Mouse (Mus musculus): Measurements from ENCODE around the gene H1fx.

DNA sequence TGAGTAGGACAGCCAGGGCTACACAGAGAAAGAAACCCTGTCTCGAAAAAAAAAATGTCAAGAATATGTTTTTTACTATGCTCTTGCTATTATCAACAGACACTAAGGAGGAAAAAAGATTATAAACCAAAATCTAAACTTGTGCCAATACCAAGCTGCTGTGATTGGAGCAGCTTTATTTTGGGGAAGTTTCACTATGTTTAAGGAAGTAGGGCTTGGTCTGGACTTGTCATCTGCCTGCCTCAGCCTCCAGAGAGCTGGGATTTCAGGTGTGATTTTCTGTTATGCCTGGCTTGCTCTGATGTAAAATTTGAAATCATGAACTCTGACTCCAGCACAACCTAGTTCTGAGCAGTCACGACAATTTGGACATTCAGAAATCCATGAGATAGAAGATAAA lies 49.0 kb upstream of the H1fx start:
- TF ChIP-seq CTCF (IDR thresholded peaks at IDR 0.05; ENCODE audit: extremely low read depth, insufficient read depth, insufficient read length, insufficient replicate concordance) (no peak), POLR2A (IDR thresholded peaks at IDR 0.05; ENCODE audit: low read depth, low read length) (no peak)

All from spleen, adult 2 months (tissue).